Mouse (Mus musculus) kidney, adult 18-20 months (tissue): ENCODE data around the gene Rsph1.

ENCODE experiments used
- DNase-seq: peaks from one replicate; pipeline ENCODE4 v3.0.0; 2021

The Rsph1 gene

GRCm38 (mm10) chr17:31276922-31277918, at the start of gene Rsph1:
Gene Rsph1, minus strand, starts transcription at chr17:31277383.
- peak; percentile 100 for DNase-seq

GRCm38 (mm10) chr17:31326220-31326852, 49.2 kb upstream of the Rsph1 start:
- DNase-seq = no peak

GRCm38 (mm10) chr17:31325451-31326219, 48.5 kb upstream of the Rsph1 start:
- no peak for DNase-seq

GRCm38 (mm10) chr17:31324227-31324626, 47.0 kb upstream of the Rsph1 start:
- DNase-seq = no peak

- DNase-seq = peak; percentile 35
These were observed 46.2 kb upstream of the Rsph1 start for GRCm38 (mm10) chr17:31323379-31323778.

GRCm38 (mm10) chr17:31322446-31322845, 45.3 kb upstream of the Rsph1 start:
- no peak for DNase-seq

- DNase-seq = no peak
These were observed 44.2 kb upstream of the Rsph1 start for GRCm38 (mm10) chr17:31321425-31321824.

GRCm38 (mm10) chr17:31318906-31319767, 42.0 kb upstream of the Rsph1 start:
- peak; percentile 60 for DNase-seq

- peak; percentile 25 for DNase-seq
These were observed 40.5 kb upstream of the Rsph1 start for GRCm38 (mm10) chr17:31317521-31318272.

GRCm38 (mm10) chr17:31316998-31317397, 39.8 kb upstream of the Rsph1 start:
- DNase-seq = no peak

- DNase-seq = no peak
These were observed 38.8 kb upstream of the Rsph1 start for GRCm38 (mm10) chr17:31315993-31316392.

- DNase-seq = no peak
These were observed 38.0 kb upstream of the Rsph1 start for GRCm38 (mm10) chr17:31315046-31315792.

- DNase-seq = no peak
These were observed 35.5 kb upstream of the Rsph1 start for GRCm38 (mm10) chr17:31312648-31313047.

GRCm38 (mm10) chr17:31311047-31311446, 33.9 kb upstream of the Rsph1 start:
- DNase-seq = no peak

GRCm38 (mm10) chr17:31309281-31309793, 32.2 kb upstream of the Rsph1 start:
- DNase-seq = no peak

GRCm38 (mm10) chr17:31308291-31308816, 31.2 kb upstream of the Rsph1 start:
- DNase-seq = no peak

- no peak for DNase-seq
These were observed 30.6 kb upstream of the Rsph1 start for GRCm38 (mm10) chr17:31307756-31308155.

- no peak for DNase-seq
These were observed 28.6 kb upstream of the Rsph1 start for GRCm38 (mm10) chr17:31305776-31306120.

- no peak for DNase-seq
These were observed 28.0 kb upstream of the Rsph1 start for GRCm38 (mm10) chr17:31304895-31305775.
